Mouse (Mus musculus) adrenal gland, adult 2 months (tissue): ENCODE measurements around the gene Bicdl2. TPM values are rescaled to one million over a fixed set of nuclear protein-coding genes. Genes with fewer than 3 reads are reported as not detected.

Experiments
- DNase-seq: peaks from one replicate; pipeline ENCODE4 v3.0.0; 2021
- polyA plus RNA-seq: library from polyadenylated mRNA; depleted of rRNA; stranded (reverse); fragments of >200 nt; gene quantifications from 2 replicates; pipeline ENCODE4 v1.2.3, GENCODE M21; 2012; rRNA removed
- total RNA-seq, 2 experiments: library from RNA; stranded (reverse); gene quantifications; 2 replicates each; pipeline ENCODE4 v1.2.3; 2021

Bicdl2 gene
- total and polyA plus RNA-seq, 3 experiments = not detected

GRCm38 (mm10) chr17:23717003-23717402, 56.7 kb downstream of the Bicdl2 start:
- DNase-seq = no peak

Other genes with a start within 250 kb of the Bicdl2 start
- not detected for gene Vmn2r117, start 180.8 kb upstream of the Bicdl2 start, total RNA-seq
- not detected in 2 replicates for gene Vmn2r117, start 180.8 kb upstream of the Bicdl2 start, polyA plus RNA-seq
- 10 to 100 TPM; 11.0 to 11.6 TPM for gene Zfp213, start 96.3 kb upstream of the Bicdl2 start, total RNA-seq
- 25.5 and 28.1 TPM in 2 replicates for gene Zfp213, start 96.3 kb upstream of the Bicdl2 start, polyA plus RNA-seq
- gene Zfp13, start 61.0 kb upstream of the Bicdl2 start, total RNA-seq = 10 to 100 TPM in 1 of 2 experiments, 1 to 10 TPM in 1; 6.6 to 12.4 TPM
- gene Zfp13, start 61.0 kb upstream of the Bicdl2 start, polyA plus RNA-seq = 25.1 and 25.4 TPM in 2 replicates
- gene Zscan10, start 59.6 kb upstream of the Bicdl2 start, total RNA-seq = not detected
- gene Zscan10, start 59.6 kb upstream of the Bicdl2 start, polyA plus RNA-seq = 0.04 TPM in 1 of 2 replicates, not detected in the other
- under 1 TPM in 1 of 2 experiments, not detected in 1; 0.10 TPM for gene Mmp25, start 15.2 kb upstream of the Bicdl2 start, total RNA-seq
- gene Mmp25, start 15.2 kb upstream of the Bicdl2 start, polyA plus RNA-seq = 0.13 and 0.42 TPM in 2 replicates
- gene Hcfc1r1, start 13.1 kb downstream of the Bicdl2 start, total RNA-seq = 100 to 1,000 TPM; 170 to 228 TPM
- 747 and 838 TPM in 2 replicates for gene Hcfc1r1, start 13.1 kb downstream of the Bicdl2 start, polyA plus RNA-seq
- gene Thoc6, start 13.4 kb downstream of the Bicdl2 start, total RNA-seq = 10 to 100 TPM; 19.5 to 36.7 TPM
- gene Thoc6, start 13.4 kb downstream of the Bicdl2 start, polyA plus RNA-seq = 28.1 and 30.6 TPM in 2 replicates
- gene Tnfrsf12a, start 17.0 kb downstream of the Bicdl2 start, total RNA-seq = 100 to 1,000 TPM; 147 to 270 TPM
- gene Tnfrsf12a, start 17.0 kb downstream of the Bicdl2 start, polyA plus RNA-seq = 83.4 and 96.8 TPM in 2 replicates
- gene Cldn6, start 18.7 kb downstream of the Bicdl2 start, total RNA-seq = not detected
- not detected in 2 replicates for gene Cldn6, start 18.7 kb downstream of the Bicdl2 start, polyA plus RNA-seq
- under 1 TPM in 1 of 2 experiments, not detected in 1; 0.21 TPM for gene Cldn9, start 23.5 kb downstream of the Bicdl2 start, total RNA-seq
- 0.09 and 0.13 TPM in 2 replicates for gene Cldn9, start 23.5 kb downstream of the Bicdl2 start, polyA plus RNA-seq
- 10 to 100 TPM in 1 of 2 experiments, 1 to 10 TPM in 1; 2.5 to 18.2 TPM for gene 1520401A03Rik, start 62.3 kb downstream of the Bicdl2 start, total RNA-seq
- 1.8 and 2.4 TPM in 2 replicates for gene 1520401A03Rik, start 62.3 kb downstream of the Bicdl2 start, polyA plus RNA-seq
- gene Pkmyt1, start 65.8 kb downstream of the Bicdl2 start, total RNA-seq = 1 to 10 TPM; 2.8 to 2.9 TPM
- 21.8 and 23.1 TPM in 2 replicates for gene Pkmyt1, start 65.8 kb downstream of the Bicdl2 start, polyA plus RNA-seq
- gene Paqr4, start 80.4 kb downstream of the Bicdl2 start, total RNA-seq = 10 to 100 TPM in 1 of 2 experiments, 1 to 10 TPM in 1; 7.6 to 17.6 TPM
- 33.3 and 37.8 TPM in 2 replicates for gene Paqr4, start 80.4 kb downstream of the Bicdl2 start, polyA plus RNA-seq
- gene Kremen2, start 85.3 kb downstream of the Bicdl2 start, total RNA-seq = not detected
- 0.28 and 0.54 TPM in 2 replicates for gene Kremen2, start 85.3 kb downstream of the Bicdl2 start, polyA plus RNA-seq
- 10 to 100 TPM; 61.8 to 85.0 TPM for gene Flywch1, start 111.1 kb downstream of the Bicdl2 start, total RNA-seq
- 45.8 and 49.3 TPM in 2 replicates for gene Flywch1, start 111.1 kb downstream of the Bicdl2 start, polyA plus RNA-seq
- gene Flywch2, start 125.6 kb downstream of the Bicdl2 start, total RNA-seq = 1 to 10 TPM; 4.3 to 6.7 TPM
- 8.7 and 12.0 TPM in 2 replicates for gene Flywch2, start 125.6 kb downstream of the Bicdl2 start, polyA plus RNA-seq
- gene Srrm2, start 130.0 kb downstream of the Bicdl2 start, total RNA-seq = 100 to 1,000 TPM; 322 to 545 TPM
- 1,031 and 1,277 TPM in 2 replicates for gene Srrm2, start 130.0 kb downstream of the Bicdl2 start, polyA plus RNA-seq
- 100 to 1,000 TPM; 447 to 451 TPM for gene Elob, start 168.6 kb downstream of the Bicdl2 start, total RNA-seq
- 513 and 552 TPM in 2 replicates for gene Elob, start 168.6 kb downstream of the Bicdl2 start, polyA plus RNA-seq
- not detected for gene Prss33, start 175.6 kb downstream of the Bicdl2 start, total RNA-seq
- 0.10 and 0.24 TPM in 2 replicates for gene Prss33, start 175.6 kb downstream of the Bicdl2 start, polyA plus RNA-seq
- not detected for gene Prss32, start 183.3 kb downstream of the Bicdl2 start, total RNA-seq
- gene Prss32, start 183.3 kb downstream of the Bicdl2 start, polyA plus RNA-seq = 0.06 TPM in 1 of 2 replicates, not detected in the other
- under 1 TPM; 0.35 to 0.45 TPM for gene Prss41, start 183.7 kb downstream of the Bicdl2 start, total RNA-seq
- gene Prss41, start 183.7 kb downstream of the Bicdl2 start, polyA plus RNA-seq = 0.28 and 0.90 TPM in 2 replicates
- not detected for gene Prss21, start 207.6 kb downstream of the Bicdl2 start, total RNA-seq
- not detected in 2 replicates for gene Prss21, start 207.6 kb downstream of the Bicdl2 start, polyA plus RNA-seq
- gene Dcpp1, start 220.4 kb downstream of the Bicdl2 start, total RNA-seq = not detected
- not detected in 2 replicates for gene Dcpp1, start 220.4 kb downstream of the Bicdl2 start, polyA plus RNA-seq
- gene Dcpp2, start 220.4 kb downstream of the Bicdl2 start, total RNA-seq = not detected
- not detected in 2 replicates for gene Dcpp2, start 220.4 kb downstream of the Bicdl2 start, polyA plus RNA-seq